Mouse (Mus musculus): Measurements from ENCODE around the gene Atf4.

The Atf4 gene

GRCm38 (mm10) chr15:80289436-80289835 is 34.5 kb downstream of the Atf4 start:
- peak; percentile 77 for DNase-seq

- DNase-seq, result no peak
Measured at GRCm38 (mm10) chr15:80297146-80297545, 42.2 kb downstream of the Atf4 start.

GRCm38 (mm10) chr15:80303779-80304178 is 48.8 kb downstream of the Atf4 start:
- DNase-seq, result no peak

DNA sequence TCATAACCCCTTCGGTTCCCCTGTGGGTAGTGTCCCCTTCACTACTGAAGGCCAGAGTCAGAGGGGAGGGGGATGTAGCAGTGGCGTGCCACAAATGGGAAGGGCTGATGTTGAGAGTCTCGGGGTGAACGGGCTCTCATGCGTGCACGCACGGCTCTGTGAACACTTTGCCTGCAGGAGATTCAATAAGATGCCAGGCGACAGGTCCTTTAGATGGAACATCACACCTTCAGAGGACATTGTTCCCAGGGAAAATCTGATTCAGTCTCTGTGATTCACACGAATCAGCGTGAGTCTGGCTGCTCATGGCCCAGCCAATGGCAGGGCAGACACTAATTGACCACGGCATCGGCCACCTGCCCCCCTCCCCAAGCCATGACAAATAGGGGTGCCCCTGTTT is 49.2 kb downstream of the Atf4 start:
- DNase-seq, result no peak

DNA sequence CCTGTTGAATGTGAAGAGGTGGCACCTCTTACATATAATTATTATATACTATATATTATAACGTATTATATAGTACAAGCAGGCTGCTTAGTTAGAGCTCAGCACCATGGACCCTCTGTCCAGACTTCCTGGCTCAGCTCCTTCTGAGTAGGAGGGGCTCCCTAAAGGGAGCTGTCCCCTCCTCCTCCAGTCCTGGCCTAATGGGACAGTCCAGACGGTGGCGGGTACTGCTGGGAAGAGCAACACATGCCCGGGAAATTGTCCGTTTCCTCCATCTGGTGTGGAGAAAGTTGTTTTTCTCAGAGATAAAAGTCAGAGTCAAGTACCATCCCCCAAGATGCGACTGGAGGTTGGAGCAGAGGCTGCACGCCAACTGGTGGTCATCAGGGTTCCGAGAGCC is 51.2 kb downstream of the Atf4 start:
- no peak for DNase-seq
